Mouse (Mus musculus): ENCODE results near the gene Tcl1b2. TPM values are rescaled to one million over a fixed set of nuclear protein-coding genes. Genes with fewer than 3 reads are reported as not detected.
"Not testable (repeated sequence)": the region's sequence is repeated elsewhere in the genome, so short reads cannot be mapped to it uniquely, and the experiment has no call there.

Gene Tcl1b2
- total and polyA plus RNA-seq, 3 experiments = not detected

GRCm38 (mm10) chr12:105176044-105176443, 30.2 kb downstream of the Tcl1b2 start, which contains the start of gene Tcl1b5:
Gene Tcl1b5 (plus strand): TSS chr12:105176344.
- not testable (repeated sequence) for H3K27ac ChIP-seq (ENCODE audit: control insufficient read depth, low read depth, low read length); H3K9me3 ChIP-seq (replicated peaks; ENCODE audit: insufficient read depth, low read length); H3K4me3 ChIP-seq (ENCODE audit: control insufficient read depth in 1 of 2, insufficient read depth in 1 of 2, low read depth in 2 of 2, low read length in 2 of 2); H3K9ac ChIP-seq (ENCODE audit: control insufficient read depth, low read depth, low read length, poor library complexity, severe bottlenecking); DNase-seq (ENCODE audit: low read depth, low spot score); H3K4me1 ChIP-seq (ENCODE audit: control insufficient read depth in 1 of 2, insufficient read depth in 2 of 2, low read length in 2 of 2); H3K79me2 ChIP-seq (ENCODE audit: control insufficient read depth, insufficient read depth, low read length, poor library complexity); H3K27me3 ChIP-seq (ENCODE audit: control insufficient read depth in 1 of 2, insufficient read depth in 2 of 2, low read length in 2 of 2); H3K36me3 ChIP-seq (ENCODE audit: control insufficient read depth in 1 of 2, insufficient read depth in 2 of 2, low read length in 2 of 2)

- H3K4me1 ChIP-seq (ENCODE audit: control insufficient read depth in 1 of 2, insufficient read depth in 2 of 2, low read length in 2 of 2); DNase-seq (ENCODE audit: low read depth, low spot score); H3K9ac ChIP-seq (ENCODE audit: control insufficient read depth, low read depth, low read length, poor library complexity, severe bottlenecking); H3K9me3 ChIP-seq (replicated peaks; ENCODE audit: insufficient read depth, low read length); H3K36me3 ChIP-seq (ENCODE audit: control insufficient read depth in 1 of 2, insufficient read depth in 2 of 2, low read length in 2 of 2); H3K27ac ChIP-seq (ENCODE audit: control insufficient read depth, low read depth, low read length); H3K4me3 ChIP-seq (ENCODE audit: control insufficient read depth in 1 of 2, insufficient read depth in 1 of 2, low read depth in 2 of 2, low read length in 2 of 2); H3K79me2 ChIP-seq (ENCODE audit: control insufficient read depth, insufficient read depth, low read length, poor library complexity); H3K27me3 ChIP-seq (ENCODE audit: control insufficient read depth in 1 of 2, insufficient read depth in 2 of 2, low read length in 2 of 2): not testable (repeated sequence)
Observed at GRCm38 (mm10) chr12:105181040-105181644, 35.3 kb downstream of the Tcl1b2 start.

- not testable (repeated sequence) for H3K27me3 ChIP-seq (ENCODE audit: control insufficient read depth in 1 of 2, insufficient read depth in 2 of 2, low read length in 2 of 2); H3K36me3 ChIP-seq (ENCODE audit: control insufficient read depth in 1 of 2, insufficient read depth in 2 of 2, low read length in 2 of 2); H3K9me3 ChIP-seq (replicated peaks; ENCODE audit: insufficient read depth, low read length); H3K9ac ChIP-seq (ENCODE audit: control insufficient read depth, low read depth, low read length, poor library complexity, severe bottlenecking); H3K79me2 ChIP-seq (ENCODE audit: control insufficient read depth, insufficient read depth, low read length, poor library complexity); H3K27ac ChIP-seq (ENCODE audit: control insufficient read depth, low read depth, low read length); H3K4me3 ChIP-seq (ENCODE audit: control insufficient read depth in 1 of 2, insufficient read depth in 1 of 2, low read depth in 2 of 2, low read length in 2 of 2); DNase-seq (ENCODE audit: low read depth, low spot score); H3K4me1 ChIP-seq (ENCODE audit: control insufficient read depth in 1 of 2, insufficient read depth in 2 of 2, low read length in 2 of 2)
- 0 out of 6 replicates have a peak, but pooled peaks of 1 of the 3 experiments have one; percentile 12 for TF ChIP-seq CTCF (IDR thresholded peaks at IDR 0.05 in 2 of 3, conservative IDR thresholded peaks at IDR 0.05 in 1 of 3; ENCODE audit: control insufficient read depth in 1 of 3, insufficient read depth in 1 of 3, low read depth in 2 of 3, low read length in 3 of 3, poor library complexity in 1 of 3, severe bottlenecking in 1 of 3)
Observed at GRCm38 (mm10) chr12:105188980-105189379, 43.2 kb downstream of the Tcl1b2 start.

- not testable (repeated sequence) for H3K4me1 ChIP-seq (ENCODE audit: control insufficient read depth in 1 of 2, insufficient read depth in 2 of 2, low read length in 2 of 2); H3K79me2 ChIP-seq (ENCODE audit: control insufficient read depth, insufficient read depth, low read length, poor library complexity); H3K27ac ChIP-seq (ENCODE audit: control insufficient read depth, low read depth, low read length); H3K4me3 ChIP-seq (ENCODE audit: control insufficient read depth in 1 of 2, insufficient read depth in 1 of 2, low read depth in 2 of 2, low read length in 2 of 2); H3K9ac ChIP-seq (ENCODE audit: control insufficient read depth, low read depth, low read length, poor library complexity, severe bottlenecking); H3K9me3 ChIP-seq (replicated peaks; ENCODE audit: insufficient read depth, low read length); H3K36me3 ChIP-seq (ENCODE audit: control insufficient read depth in 1 of 2, insufficient read depth in 2 of 2, low read length in 2 of 2); H3K27me3 ChIP-seq (ENCODE audit: control insufficient read depth in 1 of 2, insufficient read depth in 2 of 2, low read length in 2 of 2); DNase-seq (ENCODE audit: low read depth, low spot score)
Observed at GRCm38 (mm10) chr12:105190743-105191142, 44.9 kb downstream of the Tcl1b2 start, which contains the start of gene Tcl1b3. Gene Tcl1b3 (plus strand): TSS chr12:105191043.

- not testable (repeated sequence) for H3K4me3 ChIP-seq (ENCODE audit: control insufficient read depth in 1 of 2, insufficient read depth in 1 of 2, low read depth in 2 of 2, low read length in 2 of 2); H3K79me2 ChIP-seq (ENCODE audit: control insufficient read depth, insufficient read depth, low read length, poor library complexity); DNase-seq (ENCODE audit: low read depth, low spot score); H3K9ac ChIP-seq (ENCODE audit: control insufficient read depth, low read depth, low read length, poor library complexity, severe bottlenecking); H3K9me3 ChIP-seq (replicated peaks; ENCODE audit: insufficient read depth, low read length); H3K27ac ChIP-seq (ENCODE audit: control insufficient read depth, low read depth, low read length); H3K27me3 ChIP-seq (ENCODE audit: control insufficient read depth in 1 of 2, insufficient read depth in 2 of 2, low read length in 2 of 2); H3K4me1 ChIP-seq (ENCODE audit: control insufficient read depth in 1 of 2, insufficient read depth in 2 of 2, low read length in 2 of 2); H3K36me3 ChIP-seq (ENCODE audit: control insufficient read depth in 1 of 2, insufficient read depth in 2 of 2, low read length in 2 of 2)
Observed at GRCm38 (mm10) chr12:105199684-105200497, 54.1 kb downstream of the Tcl1b2 start.

GRCm38 (mm10) chr12:105201657-105202056, 55.8 kb downstream of the Tcl1b2 start, which contains the start of gene Tcl1b4:
Gene Tcl1b4 (plus strand): TSS chr12:105201957.
- DNase-seq (ENCODE audit: low read depth, low spot score); H3K9me3 ChIP-seq (replicated peaks; ENCODE audit: insufficient read depth, low read length): not testable (repeated sequence)

More at GRCm38 (mm10) chr12:105201657-105202056, 55.8 kb downstream of the Tcl1b2 start, which contains the start of gene Tcl1b4:
- H3K4me3 ChIP-seq (ENCODE audit: control insufficient read depth in 1 of 2, insufficient read depth in 1 of 2, low read depth in 2 of 2, low read length in 2 of 2); H3K27me3 ChIP-seq (ENCODE audit: control insufficient read depth in 1 of 2, insufficient read depth in 2 of 2, low read length in 2 of 2); H3K27ac ChIP-seq (ENCODE audit: control insufficient read depth, low read depth, low read length); H3K79me2 ChIP-seq (ENCODE audit: control insufficient read depth, insufficient read depth, low read length, poor library complexity); H3K9ac ChIP-seq (ENCODE audit: control insufficient read depth, low read depth, low read length, poor library complexity, severe bottlenecking); H3K4me1 ChIP-seq (ENCODE audit: control insufficient read depth in 1 of 2, insufficient read depth in 2 of 2, low read length in 2 of 2); H3K36me3 ChIP-seq (ENCODE audit: control insufficient read depth in 1 of 2, insufficient read depth in 2 of 2, low read length in 2 of 2): not testable (repeated sequence)

Data from MEL (cell line).